Mouse (Mus musculus): ENCODE results near the gene Tgfbr2. TPM values are rescaled to one million over a fixed set of nuclear protein-coding genes. Genes with fewer than 3 reads are reported as not detected.

The Tgfbr2 gene
- total and polyA plus RNA-seq, 3 experiments: not detected

- Histone ChIP-seq H3K27ac (ENCODE audit: control insufficient read depth, low read depth, low read length) (no peak overlapping the region), H3K9me3 (replicated peaks; ENCODE audit: insufficient read depth, low read length) (no peaks in the 10 kb centered on the region), H3K4me3 (ENCODE audit: control insufficient read depth in 1 of 2, insufficient read depth in 1 of 2, low read depth in 2 of 2, low read length in 2 of 2) (no peak overlapping the region), H3K9ac (ENCODE audit: control insufficient read depth, low read depth, low read length, poor library complexity, severe bottlenecking) (no peak overlapping the region), H3K4me1 (ENCODE audit: control insufficient read depth in 1 of 2, insufficient read depth in 2 of 2, low read length in 2 of 2) (no peaks in the 10 kb centered on the region), H3K79me2 (ENCODE audit: control insufficient read depth, insufficient read depth, low read length, poor library complexity) (no peaks in the 10 kb centered on the region), H3K36me3 (ENCODE audit: control insufficient read depth in 1 of 2, insufficient read depth in 2 of 2, low read length in 2 of 2) (no peaks in the 10 kb centered on the region), H3K27me3 (ENCODE audit: control insufficient read depth in 1 of 2, insufficient read depth in 2 of 2, low read length in 2 of 2) (no peaks in the 10 kb centered on the region)
- no peak for TF ChIP-seq JUND (IDR thresholded peaks at IDR 0.05; ENCODE audit: low read depth, low read length)
- no peak for TF ChIP-seq MYB (IDR thresholded peaks at IDR 0.05; ENCODE audit: low read depth, low read length)
- TF ChIP-seq USF2 (IDR thresholded peaks at IDR 0.05; ENCODE audit: borderline replicate concordance in 1 of 2, insufficient read depth in 1 of 2, low read depth in 1 of 2, low read length in 2 of 2): no peak
- no peak for DNase-seq (ENCODE audit: low read depth, low spot score)
These were observed 46.8 kb downstream of the Tgfbr2 start for GRCm38 (mm10) chr9:116128311-116128710.

GRCm38 (mm10) chr9:116126494-116126893 is 48.7 kb downstream of the Tgfbr2 start:
- TF ChIP-seq KAT2A (conservative IDR thresholded peaks at IDR 0.05; ENCODE audit: low read depth, low read length): no peak
- no peak for TF ChIP-seq CHD2 (IDR thresholded peaks at IDR 0.05; ENCODE audit: low read length)
- no peak for TF ChIP-seq ZKSCAN1 (IDR thresholded peaks at IDR 0.05; ENCODE audit: low read depth, low read length)
- TF ChIP-seq MXI1 (IDR thresholded peaks at IDR 0.05; ENCODE audit: low read depth, low read length): no peak
- TF ChIP-seq MAZ (IDR thresholded peaks at IDR 0.05; ENCODE audit: low read depth, low read length): no peak
- no peak for TF ChIP-seq ETS1 (IDR thresholded peaks at IDR 0.05; ENCODE audit: low read depth, low read length)
- TF ChIP-seq JUND (IDR thresholded peaks at IDR 0.05; ENCODE audit: low read depth, low read length): no peak
- no peak for TF ChIP-seq USF2 (IDR thresholded peaks at IDR 0.05; ENCODE audit: borderline replicate concordance in 1 of 2, insufficient read depth in 1 of 2, low read depth in 1 of 2, low read length in 2 of 2)
- no peak for TF ChIP-seq ZMIZ1 (IDR thresholded peaks at IDR 0.05; ENCODE audit: low read depth, low read length)
- no peak for TF ChIP-seq MAFK (IDR thresholded peaks at IDR 0.05; ENCODE audit: borderline replicate concordance, low read depth, low read length)
- TF ChIP-seq POLR2A (IDR thresholded peaks at IDR 0.05; ENCODE audit: control insufficient read depth in 1 of 2, insufficient read depth in 1 of 2, low read depth in 1 of 2, low read length in 2 of 2, poor library complexity in 1 of 2): no peak
- TF ChIP-seq ZC3H11A (IDR thresholded peaks at IDR 0.05; ENCODE audit: low read depth, low read length): no peak
- no peak for TF ChIP-seq TBP (IDR thresholded peaks at IDR 0.05; ENCODE audit: low read depth, low read length)
- no peaks in the 10 kb centered on the region for H3K4me1 ChIP-seq (ENCODE audit: control insufficient read depth in 1 of 2, insufficient read depth in 2 of 2, low read length in 2 of 2)
- no peak overlapping the region for H3K4me3 ChIP-seq (ENCODE audit: control insufficient read depth in 1 of 2, insufficient read depth in 1 of 2, low read depth in 2 of 2, low read length in 2 of 2)
- H3K79me2 ChIP-seq (ENCODE audit: control insufficient read depth, insufficient read depth, low read length, poor library complexity): no peaks in the 10 kb centered on the region
- H3K9me3 ChIP-seq (replicated peaks; ENCODE audit: insufficient read depth, low read length): no peaks in the 10 kb centered on the region
- DNase-seq (ENCODE audit: low read depth, low spot score): no peak
- no peak overlapping the region for H3K27ac ChIP-seq (ENCODE audit: control insufficient read depth, low read depth, low read length)
- no peaks in the 10 kb centered on the region for H3K27me3 ChIP-seq (ENCODE audit: control insufficient read depth in 1 of 2, insufficient read depth in 2 of 2, low read length in 2 of 2)
- no peaks in the 10 kb centered on the region for H3K36me3 ChIP-seq (ENCODE audit: control insufficient read depth in 1 of 2, insufficient read depth in 2 of 2, low read length in 2 of 2)
- H3K9ac ChIP-seq (ENCODE audit: control insufficient read depth, low read depth, low read length, poor library complexity, severe bottlenecking): no peak overlapping the region

DNA sequence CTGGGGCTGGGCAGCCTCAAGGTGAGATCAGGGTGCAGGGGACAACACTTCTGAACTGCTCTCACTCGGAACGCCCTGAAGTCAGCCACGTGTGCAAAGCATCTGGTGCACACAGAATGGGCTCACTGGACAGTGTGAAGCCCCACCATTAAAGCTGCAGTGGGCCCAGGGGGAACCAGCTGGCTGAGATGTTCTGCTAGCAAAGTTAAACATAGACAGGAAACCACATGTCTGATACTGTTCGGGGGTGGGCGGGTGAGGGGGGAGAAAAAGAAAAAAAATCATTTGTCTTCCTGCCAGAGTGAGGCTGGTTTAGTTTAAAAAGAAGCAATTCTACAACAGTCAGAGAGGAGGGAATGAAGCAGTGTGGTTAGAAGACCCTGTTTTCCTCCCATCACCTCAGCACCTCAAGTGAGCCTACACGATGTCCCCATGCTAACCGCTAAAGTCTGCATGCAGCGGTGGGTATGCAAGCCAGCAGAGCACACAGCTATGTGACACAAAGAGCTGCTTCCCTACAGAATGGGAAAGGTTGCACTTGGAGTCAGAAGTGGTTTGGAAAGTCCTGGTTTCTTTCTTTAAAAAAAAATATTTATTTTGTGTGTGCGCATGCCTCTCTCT is 52.1 kb downstream of the Tgfbr2 start:
- Histone ChIP-seq H3K27me3 (ENCODE audit: control insufficient read depth in 1 of 2, insufficient read depth in 2 of 2, low read length in 2 of 2) (no peaks in the 10 kb centered on the region), H3K79me2 (ENCODE audit: control insufficient read depth, insufficient read depth, low read length, poor library complexity) (no peaks in the 10 kb centered on the region), H3K4me3 (ENCODE audit: control insufficient read depth in 1 of 2, insufficient read depth in 1 of 2, low read depth in 2 of 2, low read length in 2 of 2) (no peak overlapping the region), H3K9me3 (replicated peaks; ENCODE audit: insufficient read depth, low read length) (no peaks in the 10 kb centered on the region), H3K9ac (ENCODE audit: control insufficient read depth, low read depth, low read length, poor library complexity, severe bottlenecking) (no peak overlapping the region), H3K36me3 (ENCODE audit: control insufficient read depth in 1 of 2, insufficient read depth in 2 of 2, low read length in 2 of 2) (no peaks in the 10 kb centered on the region), H3K4me1 (ENCODE audit: control insufficient read depth in 1 of 2, insufficient read depth in 2 of 2, low read length in 2 of 2) (no peaks in the 10 kb centered on the region), H3K27ac (ENCODE audit: control insufficient read depth, low read depth, low read length) (no peak overlapping the region)
- DNase-seq (ENCODE audit: low read depth, low spot score): no peak
- TF ChIP-seq SIN3A (IDR thresholded peaks at IDR 0.05; ENCODE audit: low read length): no peak
- TF ChIP-seq POLR2AphosphoS5 (IDR thresholded peaks at IDR 0.05; ENCODE audit: borderline replicate concordance, low read depth, low read length): no peak
- no peak for TF ChIP-seq TBP (IDR thresholded peaks at IDR 0.05; ENCODE audit: low read depth, low read length)
- TF ChIP-seq ZC3H11A (IDR thresholded peaks at IDR 0.05; ENCODE audit: low read depth, low read length): no peak
- TF ChIP-seq RCOR1 (IDR thresholded peaks at IDR 0.05; ENCODE audit: low read depth, low read length): no peak
- no peak for TF ChIP-seq MAZ (IDR thresholded peaks at IDR 0.05; ENCODE audit: low read depth, low read length)
- no peak for TF ChIP-seq RAD21 (IDR thresholded peaks at IDR 0.05; ENCODE audit: low read depth, low read length)
- no peak for TF ChIP-seq POLR2AphosphoS2 (IDR thresholded peaks at IDR 0.05; ENCODE audit: low read length)
- no peak for TF ChIP-seq NELFE (IDR thresholded peaks at IDR 0.05; ENCODE audit: low read depth, low read length)
- no peak for TF ChIP-seq MYB (IDR thresholded peaks at IDR 0.05; ENCODE audit: low read depth, low read length)
- TF ChIP-seq ZKSCAN1 (IDR thresholded peaks at IDR 0.05; ENCODE audit: low read depth, low read length): no peak
- no peak for TF ChIP-seq GATA1 (IDR thresholded peaks at IDR 0.05; ENCODE audit: low read depth, low read length)
- no peak for TF ChIP-seq KAT2A (conservative IDR thresholded peaks at IDR 0.05; ENCODE audit: low read depth, low read length)
- TF ChIP-seq MXI1 (IDR thresholded peaks at IDR 0.05; ENCODE audit: low read depth, low read length): no peak
- no peak for TF ChIP-seq CHD1 (IDR thresholded peaks at IDR 0.05; ENCODE audit: low read depth, low read length)
- no peak for TF ChIP-seq TAL1 (IDR thresholded peaks at IDR 0.05; ENCODE audit: low read length)
